Mouse (Mus musculus) CH12.LX (cell line): ENCODE data around the gene Acd. TPM values are rescaled to one million over a fixed set of nuclear protein-coding genes. Genes with fewer than 3 reads are reported as not detected.
A peak's percentile ranks its signal among the peaks of the same experiment; 100 is the strongest.

ENCODE experiments used
- DNase-seq: peaks from one replicate; pipeline ENCODE4 v3.0.0-alpha.2; 2013; ENCODE audit errors: extremely low read depth
- H3K27ac ChIP-seq: 2 replicates; pipeline ENCODE4 v1.5.1; 2012; ENCODE audit warnings: low read depth, mild to moderate bottlenecking, control low read depth, moderate library complexity; ENCODE audit not compliant: insufficient read depth
- H3K27me3 ChIP-seq: replicated peaks from 2 replicates; pipeline ENCODE3; 2012; ENCODE audit warnings: inconsistent platforms
- H3K36me3 ChIP-seq, 2 experiments: replicated peaks in 1 of 2; 2 replicates each; pipeline versions ENCODE3 to v1.6.1; 2012; ENCODE audit warnings: inconsistent platforms in 1 of 2, low read length in 1 of 2, mild to moderate bottlenecking in 1 of 2, mixed read lengths in 1 of 2, moderate library complexity in 1 of 2; ENCODE audit not compliant: control insufficient read depth in 1 of 2, insufficient read depth in 1 of 2
- H3K4me1 ChIP-seq, 2 experiments: 2 replicates each; pipeline ENCODE4 v1.6.1; 2012; ENCODE audit warnings: inconsistent platforms in 1 of 2, moderate library complexity in 1 of 2; ENCODE audit not compliant: insufficient read depth in 2 of 2, control insufficient read depth in 1 of 2
- H3K4me2 ChIP-seq: 2 replicates; pipeline ENCODE4 v1.6.1; 2012; ENCODE audit warnings: low read depth, mild to moderate bottlenecking, control low read depth; ENCODE audit not compliant: poor library complexity, insufficient read depth, severe bottlenecking
- H3K4me3 ChIP-seq, 3 experiments: fragments of 150-350 bp in 1 of 3; sonication (generic) in 1 of 3; replicated peaks in 1 of 3; 2 replicates each; pipeline versions ENCODE3 to v1.5.1; 2011 to 2012; ENCODE audit warnings: low read depth in 2 of 3, low read length in 2 of 3, mild to moderate bottlenecking in 2 of 3, moderate library complexity in 2 of 3, control low read depth in 1 of 3, improper control_type of control experiment in 1 of 3, inconsistent platforms in 1 of 3, mixed read lengths in 1 of 3; ENCODE audit not compliant: poor library complexity in 1 of 3
- H3K79me2 ChIP-seq: replicated peaks from 2 replicates; pipeline ENCODE4 v1.6.1; 2012; ENCODE audit warnings: mild to moderate bottlenecking, moderate library complexity; ENCODE audit not compliant: control insufficient read depth, poor library complexity, insufficient read depth, severe bottlenecking; ENCODE audit errors: extremely low read depth
- H3K9ac ChIP-seq: 2 replicates; pipeline ENCODE4 v1.6.1; 2012; ENCODE audit warnings: low read depth, mild to moderate bottlenecking, control low read depth, moderate library complexity; ENCODE audit not compliant: insufficient read depth
- H3K9me3 ChIP-seq: replicated peaks from 2 replicates; pipeline ENCODE3; 2012; ENCODE audit warnings: low read length, inconsistent platforms, mixed read lengths
- BHLHE40 ChIP-seq: IDR thresholded peaks from 2 replicates; pipeline ENCODE4 v1.6.1; 2011; ENCODE audit warnings: mild to moderate bottlenecking, low read depth, low read length, improper control_type of control experiment
- EP300 ChIP-seq: IDR thresholded peaks from 2 replicates; pipeline ENCODE4 v1.6.1; 2011; ENCODE audit warnings: low read length, improper control_type of control experiment
- ETS1 ChIP-seq: conservative IDR thresholded peaks from 2 replicates; pipeline ENCODE4 v1.6.1; 2012; ENCODE audit warnings: low read depth, mild to moderate bottlenecking, inconsistent platforms, low read length, improper control_type of control experiment, moderate library complexity
- GABPA ChIP-seq: IDR thresholded peaks from 2 replicates; pipeline ENCODE4 v1.6.1; 2012; ENCODE audit warnings: low read depth, low read length, improper control_type of control experiment, inconsistent platforms; ENCODE audit not compliant: insufficient replicate concordance
- HCFC1 ChIP-seq: IDR thresholded peaks from 2 replicates; pipeline ENCODE4 v1.6.1; 2012; ENCODE audit warnings: low read depth, mild to moderate bottlenecking, inconsistent platforms, low read length, improper control_type of control experiment
- MEF2A ChIP-seq: IDR thresholded peaks from 2 replicates; pipeline ENCODE4 v1.6.1; 2014; ENCODE audit warnings: low read depth, mild to moderate bottlenecking, inconsistent platforms, low read length, improper control_type of control experiment, borderline replicate concordance
- NELFE ChIP-seq: IDR thresholded peaks from 2 replicates; pipeline ENCODE4 v1.6.1; 2011; ENCODE audit warnings: low read depth, low read length, improper control_type of control experiment
- NRF1 ChIP-seq: IDR thresholded peaks from 2 replicates; pipeline ENCODE4 v1.6.1; 2014; ENCODE audit warnings: low read depth, mild to moderate bottlenecking, inconsistent platforms, low read length, improper control_type of control experiment, moderate library complexity
- SIN3A ChIP-seq: IDR thresholded peaks from 2 replicates; pipeline ENCODE4 v1.6.1; 2012; ENCODE audit warnings: low read length, improper control_type of control experiment, inconsistent platforms
- SMC3 ChIP-seq: IDR thresholded peaks from 2 replicates; pipeline ENCODE4 v1.6.1; 2011; ENCODE audit warnings: low read depth, low read length, improper control_type of control experiment
- TCF12 ChIP-seq: IDR thresholded peaks from 2 replicates; pipeline ENCODE4 v1.6.1; 2014; ENCODE audit warnings: low read depth, mild to moderate bottlenecking, inconsistent platforms, low read length, improper control_type of control experiment
- ZC3H11A ChIP-seq: IDR thresholded peaks from 2 replicates; pipeline ENCODE4 v1.6.1; 2012; ENCODE audit warnings: low read depth, mild to moderate bottlenecking, inconsistent platforms, low read length, improper control_type of control experiment
- dilution Hi-C: fragments of 300-500 bp; cut with MboI; formaldehyde crosslinking; loops from 2 replicates; pipeline ENCODE4 v1.14.3; 2020; ENCODE audit warnings: low sequenced_read_pairs; ENCODE audit not compliant: extremely low pct_unique_long_range_greater_than_20kb, extremely low pct_ligation_motif_present
- in situ Hi-C: fragments of 300-500 bp; cut with MboI; formaldehyde crosslinking; loops from 3 replicates; pipeline ENCODE4 v1.14.3; 2019; ENCODE audit warnings: low sequenced_read_pairs, low pct_ligation_motif_present, low pct_unique_long_range_greater_than_20kb, mixed read lengths
- polyA plus RNA-seq: library from polyadenylated mRNA; unstranded; fragments of >175 nt; gene quantifications from 2 replicates; pipeline ENCODE4 v1.2.1, GENCODE M21; 2012; ENCODE audit warnings: low read depth; ENCODE audit not compliant: insufficient read length
- total RNA-seq, 2 experiments: library from RNA; depleted of rRNA; stranded (reverse); fragments of 300-350 nt in 1 of 2; fragments of >200 nt in 1 of 2; gene quantifications; 2 replicates each; pipeline ENCODE4 v1.2.3; 2012 to 2014

Acd gene
- total and polyA plus RNA-seq, 3 experiments = 5.2 to 40.0 (median 11.9) TPM

- TF ChIP-seq HCFC1 = peak; percentile 99
- TF ChIP-seq EP300 = no peak
- peak; percentile 39 for TF ChIP-seq BHLHE40
- no peak for TF ChIP-seq ZC3H11A
- TF ChIP-seq MEF2A = peak; percentile 39
- peak; percentile 78; the same call in 1 of the 2 replicates for TF ChIP-seq GABPA
These were observed 6.8 kb upstream of the Acd start, which contains the start of the genes 4933405L10Rik and Enkd1 (continued) for GRCm38 (mm10) chr8:105707498-105708403.

DNA sequence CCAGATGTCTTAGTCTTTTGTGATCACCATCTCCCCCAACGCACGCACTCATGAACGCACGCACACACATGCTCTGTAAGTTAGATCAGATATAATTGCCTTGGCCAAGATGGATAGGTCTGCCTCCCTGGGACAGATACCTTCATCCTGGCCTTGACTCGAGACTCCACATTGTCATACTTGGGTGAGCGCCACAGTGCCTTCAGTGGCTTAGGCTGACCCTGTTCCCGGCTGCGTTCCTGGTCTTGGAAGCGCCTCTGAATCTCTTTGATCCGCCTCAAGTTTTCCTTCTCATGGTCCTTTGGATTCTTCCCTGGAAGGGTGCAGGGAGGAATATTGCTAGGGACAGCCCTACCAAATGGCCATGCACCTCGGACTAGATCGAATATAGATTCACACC lies 5.5 kb upstream of the Acd start:
- Histone ChIP-seq H3K36me3 (peaks cover 21 to 36% of the 10 kb centered on the region in 2 experiments), H3K9me3 (no peaks in the 10 kb centered on the region), H3K79me2 (no peaks in the 10 kb centered on the region; the same call in 1 of the 2 replicates), H3K27me3 (no peaks in the 10 kb centered on the region), H3K4me2 (peak overlapping the region; percentile 66), H3K4me1 (peaks cover 6 to 33% of the 10 kb centered on the region in 2 experiments), H3K4me3 (peak overlapping the region in 2 of 3 experiments; percentile 12 to 28), H3K27ac (no peak overlapping the region), H3K9ac (0 out of 2 replicates have a peak overlapping the region, but pooled peaks have one; percentile 74)
- no peak for DNase-seq
- dilution Hi-C loops = no loop called here
- TF ChIP-seq SIN3A (no peak), HCFC1 (no peak), ETS1 (no peak), SMC3 (no peak), EP300 (no peak)
- in situ Hi-C loops = loop anchor here (25.0 kb wide), 1 partner anchor 331 kb away; no protein-coding TSS in a partner anchor

GRCm38 (mm10) chr8:105704955-105705354 lies 4.1 kb upstream of the Acd start:
- Histone ChIP-seq H3K36me3 (peaks cover 21 to 36% of the 10 kb centered on the region in 2 experiments), H3K4me2 (no peak overlapping the region), H3K4me3 (no peak overlapping the region), H3K79me2 (no peaks in the 10 kb centered on the region; the same call in 1 of the 2 replicates), H3K27ac (no peak overlapping the region), H3K9ac (no peak overlapping the region), H3K4me1 (peaks cover 6 to 37% of the 10 kb centered on the region in 2 experiments), H3K9me3 (no peaks in the 10 kb centered on the region), H3K27me3 (no peaks in the 10 kb centered on the region)
- TF ChIP-seq NRF1 = no peak
- no peak for TF ChIP-seq NELFE
- TF ChIP-seq TCF12 = no peak
- dilution Hi-C loops = no loop called here
- no peak for DNase-seq
- in situ Hi-C loops = loop anchor here (5.0 to 25.0 kb wide), 2 partner anchors 108 to 332 kb away; no protein-coding TSS in a partner anchor
